Mouse (Mus musculus): ENCODE measurements at regions not wholly inside any gene's neighbourhood (a gene's known extent, or its start where the extent isn't known, plus 50 kb on each side); places are given as distances from the start of the nearest gene placed in this dataset.

- TF ChIP-seq POLR2A (IDR thresholded peaks at IDR 0.05; ENCODE audit: borderline replicate concordance, extremely low read depth, insufficient read depth, insufficient read length) = no peak
- no peaks in the 10 kb centered on the region for H3K9me3 ChIP-seq (ENCODE audit: control insufficient read depth, low read length)
- H3K36me3 ChIP-seq (ENCODE audit: control insufficient read depth, insufficient read depth, low read length) = no peaks in the 10 kb centered on the region
- H3K27ac ChIP-seq (replicated peaks; ENCODE audit: low read depth, low read length) = no peak overlapping the region
- peak; percentile 86 for DNase-seq (ENCODE audit: low spot score)
- H3K9ac ChIP-seq (ENCODE audit: low read depth, low read length, severe bottlenecking) = peak overlapping the region; percentile 39
- WGBS = 8% methylated on average over 14 of the region's 14 CpGs
- H3K4me2 ChIP-seq (replicated peaks; ENCODE audit: low read depth, low read length, severe bottlenecking) = peak overlapping the region; percentile 64
- H3K4me3 ChIP-seq (replicated peaks; ENCODE audit: low read length) = peak overlapping the region; percentile 33
- peaks cover 10% of the 10 kb centered on the region; the same call in 1 of the 2 replicates for H3K4me1 ChIP-seq (ENCODE audit: control insufficient read depth, insufficient read depth, low read length)
- peak; percentile 80 for ATAC-seq (ENCODE audit: low FRiP score, low read depth)
- H3K27me3 ChIP-seq (ENCODE audit: control insufficient read depth, insufficient read depth, low read length) = no peaks in the 10 kb centered on the region
These were observed 191.1 kb upstream of the Dnajc24 start for GRCm38 (mm10) chr2:106194369-106195023.

GRCm38 (mm10) chr2:106193889-106194347, 190.6 kb upstream of the Dnajc24 start:
- no peak for TF ChIP-seq POLR2A (IDR thresholded peaks at IDR 0.05; ENCODE audit: borderline replicate concordance, extremely low read depth, insufficient read depth, insufficient read length)
- no peak for ATAC-seq (ENCODE audit: low FRiP score, low read depth)
- WGBS = 3% methylated on average over 9 of the region's 9 CpGs

GRCm38 (mm10) chr2:106190579-106191322, 187.4 kb upstream of the Dnajc24 start:
- no peak for TF ChIP-seq POLR2A (IDR thresholded peaks at IDR 0.05; ENCODE audit: borderline replicate concordance, extremely low read depth, insufficient read depth, insufficient read length)
- Histone ChIP-seq H3K9ac (ENCODE audit: low read depth, low read length, severe bottlenecking) (no peak overlapping the region), H3K36me3 (ENCODE audit: control insufficient read depth, insufficient read depth, low read length) (no peaks in the 10 kb centered on the region), H3K9me3 (ENCODE audit: control insufficient read depth, low read length) (no peaks in the 10 kb centered on the region), H3K4me3 (replicated peaks; ENCODE audit: low read length) (no peak overlapping the region), H3K4me2 (replicated peaks; ENCODE audit: low read depth, low read length, severe bottlenecking) (no peak overlapping the region), H3K27ac (replicated peaks; ENCODE audit: low read depth, low read length) (no peak overlapping the region), H3K27me3 (ENCODE audit: control insufficient read depth, insufficient read depth, low read length) (no peaks in the 10 kb centered on the region), H3K4me1 (ENCODE audit: control insufficient read depth, insufficient read depth, low read length) (peaks cover 10% of the 10 kb centered on the region; the same call in 1 of the 2 replicates)
- WGBS = 45% methylated on average over 11 of the region's 11 CpGs
- ATAC-seq (ENCODE audit: low FRiP score, low read depth) = no peak
- no peak for DNase-seq (ENCODE audit: low spot score)

More at GRCm38 (mm10) chr2:106193889-106194347, 190.6 kb upstream of the Dnajc24 start:
- H3K4me2 ChIP-seq (replicated peaks; ENCODE audit: low read depth, low read length, severe bottlenecking) = peak overlapping the region; percentile 64
- H3K4me3 ChIP-seq (replicated peaks; ENCODE audit: low read length) = peak overlapping the region; percentile 33
- no peaks in the 10 kb centered on the region for H3K9me3 ChIP-seq (ENCODE audit: control insufficient read depth, low read length)
- no peak overlapping the region for H3K27ac ChIP-seq (replicated peaks; ENCODE audit: low read depth, low read length)
- H3K36me3 ChIP-seq (ENCODE audit: control insufficient read depth, insufficient read depth, low read length) = no peaks in the 10 kb centered on the region
- no peak for DNase-seq (ENCODE audit: low spot score)
- H3K9ac ChIP-seq (ENCODE audit: low read depth, low read length, severe bottlenecking) = peak overlapping the region; percentile 39; the same call in 1 of the 2 replicates
- no peaks in the 10 kb centered on the region for H3K27me3 ChIP-seq (ENCODE audit: control insufficient read depth, insufficient read depth, low read length)
- H3K4me1 ChIP-seq (ENCODE audit: control insufficient read depth, insufficient read depth, low read length) = peaks cover 10% of the 10 kb centered on the region; the same call in 1 of the 2 replicates

GRCm38 (mm10) chr2:106183651-106184050, 180.3 kb upstream of the Dnajc24 start:
- Histone ChIP-seq H3K4me2 (replicated peaks; ENCODE audit: low read depth, low read length, severe bottlenecking) (no peak overlapping the region), H3K27me3 (ENCODE audit: control insufficient read depth, insufficient read depth, low read length) (no peaks in the 10 kb centered on the region; the same call in 1 of the 2 replicates), H3K4me1 (ENCODE audit: control insufficient read depth, insufficient read depth, low read length) (no peaks in the 10 kb centered on the region), H3K4me3 (replicated peaks; ENCODE audit: low read length) (no peak overlapping the region), H3K36me3 (ENCODE audit: control insufficient read depth, insufficient read depth, low read length) (no peaks in the 10 kb centered on the region), H3K9ac (ENCODE audit: low read depth, low read length, severe bottlenecking) (no peak overlapping the region), H3K9me3 (ENCODE audit: control insufficient read depth, low read length) (no peaks in the 10 kb centered on the region), H3K27ac (replicated peaks; ENCODE audit: low read depth, low read length) (no peak overlapping the region)
- DNase-seq (ENCODE audit: low spot score) (no peak), ATAC-seq (ENCODE audit: low FRiP score, low read depth) (no peak)
- TF ChIP-seq POLR2A (IDR thresholded peaks at IDR 0.05; ENCODE audit: borderline replicate concordance, extremely low read depth, insufficient read depth, insufficient read length) = no peak
- 63% methylated on average over 16 of the region's 16 CpGs for WGBS

DNA sequence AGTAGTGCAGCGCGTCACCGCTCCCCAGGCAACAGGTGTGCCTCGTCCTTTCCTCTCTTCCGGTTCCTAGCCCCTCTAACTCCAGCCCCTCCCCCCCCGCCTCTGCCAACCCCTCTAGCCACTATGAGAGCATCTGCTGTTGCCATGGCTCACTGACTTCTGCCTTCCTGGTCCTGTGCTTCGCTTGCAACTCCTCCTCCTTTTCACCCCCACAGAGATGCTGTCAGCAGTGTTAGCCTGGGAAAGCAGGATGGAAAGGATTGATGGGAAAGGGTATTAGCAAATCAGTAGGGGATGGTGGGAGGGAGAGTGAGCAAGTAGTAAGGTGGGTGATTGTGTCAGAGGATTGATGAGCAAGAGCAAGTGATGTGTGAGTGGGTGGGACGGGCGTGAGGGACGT, 178.7 kb upstream of the Dnajc24 start:
- no peak overlapping the region for H3K4me2 ChIP-seq (replicated peaks; ENCODE audit: low read depth, low read length, severe bottlenecking)
- H3K4me3 ChIP-seq (replicated peaks; ENCODE audit: low read length) = no peak overlapping the region
- no peaks in the 10 kb centered on the region for H3K36me3 ChIP-seq (ENCODE audit: control insufficient read depth, insufficient read depth, low read length)
- H3K4me1 ChIP-seq (ENCODE audit: control insufficient read depth, insufficient read depth, low read length) = no peaks in the 10 kb centered on the region
- no peak for TF ChIP-seq POLR2A (IDR thresholded peaks at IDR 0.05; ENCODE audit: borderline replicate concordance, extremely low read depth, insufficient read depth, insufficient read length)
- WGBS = 10% methylated on average over 9 of the region's 10 CpGs
- H3K9me3 ChIP-seq (ENCODE audit: control insufficient read depth, low read length) = no peaks in the 10 kb centered on the region
- no peak overlapping the region for H3K9ac ChIP-seq (ENCODE audit: low read depth, low read length, severe bottlenecking)
- no peaks in the 10 kb centered on the region; the same call in 1 of the 2 replicates for H3K27me3 ChIP-seq (ENCODE audit: control insufficient read depth, insufficient read depth, low read length)
- ATAC-seq (ENCODE audit: low FRiP score, low read depth) (no peak), DNase-seq (ENCODE audit: low spot score) (no peak)
- no peak overlapping the region for H3K27ac ChIP-seq (replicated peaks; ENCODE audit: low read depth, low read length)
